Mouse (Mus musculus): Measurements from ENCODE around the gene Cd244a.

- TF ChIP-seq POLR2A (IDR thresholded peaks at IDR 0.05; ENCODE audit: low read depth, low read length): no peak
- TF ChIP-seq CTCF (IDR thresholded peaks at IDR 0.05; ENCODE audit: extremely low read depth, insufficient read length, insufficient replicate concordance, low read depth, low read length): no peak
These were observed 2.7 kb downstream of the Cd244a start for GRCm38 (mm10) chr1:171561639-171562225.
